Mouse (Mus musculus) G1E (cell line): ENCODE results near the gene Pramef12. TPM values are rescaled to one million over a fixed set of nuclear protein-coding genes. Genes with fewer than 3 reads are reported as not detected.
"Not testable (repeated sequence)": the region's sequence is repeated elsewhere in the genome, so short reads cannot be mapped to it uniquely, and the experiment has no call there.

Experiments used
- ATAC-seq: 2 replicates; pipeline ENCODE4 v1.8.0; 2016; ENCODE audit warnings: mild to moderate bottlenecking; ENCODE audit not compliant: insufficient number of reproducible peaks, poor library complexity, low FRiP score, severe bottlenecking; ENCODE audit errors: extremely low read depth
- DNase-seq: peaks from one replicate; pipeline ENCODE4 v3.0.0; 2012; ENCODE audit warnings: low spot score
- H3K27me3 ChIP-seq: 2 replicates; pipeline ENCODE4 v1.6.1; 2012; ENCODE audit warnings: mild to moderate bottlenecking, low read length, inconsistent platforms; ENCODE audit not compliant: insufficient read depth
- H3K36me3 ChIP-seq: replicated peaks from 2 replicates; pipeline ENCODE3; 2012; ENCODE audit warnings: mild to moderate bottlenecking, inconsistent platforms
- H3K4me1 ChIP-seq: 2 replicates; pipeline ENCODE4 v1.6.1; 2012; ENCODE audit warnings: low read depth, low read length, inconsistent platforms, mixed read lengths; ENCODE audit not compliant: insufficient read depth
- H3K4me3 ChIP-seq: 2 replicates; pipeline ENCODE4 v1.5.1; 2012; ENCODE audit warnings: low read depth, mild to moderate bottlenecking, inconsistent platforms, low read length, moderate library complexity, mixed read lengths
- H3K9me3 ChIP-seq: replicated peaks from 2 replicates; pipeline ENCODE4 v1.6.1; 2012; ENCODE audit warnings: inconsistent platforms
- CTCF ChIP-seq: IDR thresholded peaks from 2 replicates; pipeline ENCODE4 v1.5.1; 2012; ENCODE audit warnings: low read depth, low read length, inconsistent platforms, mixed read lengths
- GATA1 ChIP-seq: IDR thresholded peaks from 2 replicates; pipeline ENCODE4 v1.6.1; 2012; ENCODE audit warnings: borderline replicate concordance, low read length, inconsistent platforms, mixed read lengths
- GATA2 ChIP-seq: IDR thresholded peaks from 2 replicates; pipeline ENCODE4 v1.6.1; 2012; ENCODE audit warnings: low read depth, low read length, inconsistent platforms, borderline replicate concordance
- POLR2AphosphoS5 ChIP-seq: IDR thresholded peaks from 2 replicates; pipeline ENCODE4 v1.6.1; 2012; ENCODE audit warnings: low read depth, low read length, inconsistent platforms; ENCODE audit not compliant: insufficient replicate concordance
- TAL1 ChIP-seq: conservative IDR thresholded peaks from 2 replicates; pipeline ENCODE4 v1.6.1; 2012; ENCODE audit warnings: low read depth, low read length, inconsistent platforms, mixed read lengths
- polyA plus RNA-seq: library from polyadenylated mRNA; stranded (reverse); fragments of >175 nt; gene quantifications from 2 replicates; pipeline ENCODE4 v1.2.3, GENCODE M21; 2012
- total RNA-seq, 2 experiments: library from RNA; stranded (forward) in 1 of 2; stranded (reverse) in 1 of 2; fragments of 200-1000 nt in 1 of 2; fragments of >200 nt in 1 of 2; fragmentation: Nextera tagmentation in 1 of 2; gene quantifications; 2 replicates each; pipeline ENCODE4 v1.2.3; 2014 to 2017

The Pramef12 gene
- total and polyA plus RNA-seq, 3 experiments, result 0.05 TPM; not detected in 2

DNA sequence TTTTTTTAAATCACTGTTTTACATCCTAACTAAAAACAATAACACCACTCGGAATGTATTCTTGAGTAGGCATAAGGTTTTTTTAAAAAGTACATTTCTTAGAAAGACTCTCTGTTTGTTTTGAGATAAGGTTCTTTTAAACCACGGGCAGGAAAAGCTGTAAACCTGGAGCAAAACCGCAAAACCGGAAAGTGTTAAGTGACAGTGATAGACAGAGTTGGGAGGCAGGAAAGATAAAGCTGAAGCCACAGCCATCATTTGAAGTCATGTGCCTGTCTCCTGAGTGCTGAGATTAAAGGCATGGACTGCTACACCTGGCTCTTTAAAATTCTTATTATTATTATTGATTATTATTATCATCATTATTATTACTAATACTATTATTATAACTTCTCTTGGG, 5.6 kb downstream of the Pramef12 start:
- DNase-seq (no peak), ATAC-seq (no peak; the same call in 1 of the 2 replicates)
- no peaks in the 10 kb centered on the region for H3K36me3 ChIP-seq
- H3K27me3 ChIP-seq, result no peaks in the 10 kb centered on the region
- H3K4me3 ChIP-seq, result no peak overlapping the region
- peaks cover 27% of the 10 kb centered on the region for H3K9me3 ChIP-seq
- no peak for TF ChIP-seq GATA2
- TF ChIP-seq POLR2AphosphoS5, result no peak
- TF ChIP-seq TAL1, result no peak
- no peak for TF ChIP-seq GATA1
- no peak for TF ChIP-seq CTCF
- no peaks in the 10 kb centered on the region for H3K4me1 ChIP-seq

DNA sequence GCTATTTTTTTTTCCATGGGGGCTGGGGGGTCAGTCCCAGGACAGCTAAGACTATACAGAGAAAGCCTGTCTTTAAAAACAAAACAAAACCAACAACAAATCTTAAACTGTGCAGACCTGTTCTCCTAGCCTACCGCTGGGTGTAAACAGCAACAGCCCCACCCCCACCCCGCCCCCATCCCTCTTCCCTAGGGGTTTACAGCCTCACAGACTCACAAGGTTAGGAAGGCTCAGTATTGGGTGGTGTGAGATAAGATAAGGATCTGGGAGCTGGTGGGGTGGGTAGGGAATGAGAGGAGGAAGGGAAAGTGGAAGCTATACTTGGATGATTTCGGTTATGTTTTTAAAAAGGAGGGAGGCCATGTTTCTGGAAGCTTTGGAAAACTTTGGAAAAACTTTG, 11.9 kb downstream of the Pramef12 start:
- H3K4me1 ChIP-seq, result no peaks in the 10 kb centered on the region
- peaks cover 43% of the 10 kb centered on the region for H3K9me3 ChIP-seq
- H3K36me3 ChIP-seq, result no peaks in the 10 kb centered on the region
- H3K4me3 ChIP-seq, result no peak overlapping the region
- DNase-seq, result no peak
- no peak for TF ChIP-seq CTCF
- TF ChIP-seq GATA2, result no peak
- TF ChIP-seq GATA1, result no peak
- no peak for TF ChIP-seq POLR2AphosphoS5
- no peak for TF ChIP-seq TAL1
- H3K27me3 ChIP-seq, result no peaks in the 10 kb centered on the region
- no peak for ATAC-seq

DNA sequence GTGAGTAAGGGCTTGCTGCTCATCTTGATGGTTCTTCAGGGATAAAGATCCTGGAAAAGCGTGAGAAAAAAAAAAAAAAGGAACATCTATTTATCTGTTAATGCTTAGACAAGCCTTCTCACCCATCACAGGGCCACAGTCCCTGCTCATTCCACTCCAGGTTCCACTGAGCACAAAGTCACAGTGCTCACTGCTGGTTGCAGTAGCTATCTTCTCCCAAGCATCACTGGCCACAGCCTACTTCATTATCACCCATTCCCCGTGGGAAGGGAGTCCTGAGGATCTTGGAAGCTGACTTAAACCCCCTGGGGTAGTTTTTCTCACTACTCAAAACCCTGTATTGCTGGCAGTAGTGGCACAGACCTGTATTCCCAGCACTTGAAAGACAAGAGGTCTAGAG, 30.4 kb downstream of the Pramef12 start, which contains the start of gene Pramef20:
Pramef20 (minus strand) TSS at position 23 of the 400 bp plus-strand sequence.
- TF ChIP-seq GATA2 (no peak), CTCF (no peak), TAL1 (no peak), POLR2AphosphoS5 (no peak), GATA1 (no peak)

DNA sequence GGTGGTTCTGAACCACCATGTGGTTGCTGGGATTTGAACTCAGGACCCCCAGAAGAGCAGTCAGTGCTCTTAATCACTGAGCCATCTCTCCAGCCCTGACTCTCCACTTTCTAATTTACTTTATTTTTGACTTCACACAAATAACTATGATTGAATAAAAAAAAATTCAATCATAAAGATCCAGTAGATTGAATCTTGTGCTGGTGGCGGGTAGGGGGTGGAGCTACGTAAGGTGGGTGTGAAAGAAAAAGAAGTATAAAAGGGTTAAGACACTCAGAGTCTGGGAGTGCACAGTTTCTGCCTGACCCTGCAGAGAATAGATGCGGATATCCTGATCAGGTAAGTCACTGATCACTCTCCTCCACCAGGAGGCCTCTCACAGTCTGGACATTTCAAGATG, 50.6 kb downstream of the Pramef12 start, which contains the start of gene Gm13119:
Gm13119 (plus strand) TSS at position 301 of the 400 bp plus-strand sequence.
- H3K27me3 ChIP-seq, H3K9me3 ChIP-seq, H3K4me3 ChIP-seq, ATAC-seq, H3K36me3 ChIP-seq, DNase-seq, H3K4me1 ChIP-seq: not testable (repeated sequence)

More for the DNA sequence above, 30.4 kb downstream of the Pramef12 start, which contains the start of gene Pramef20:
- DNase-seq (no peak), ATAC-seq (no peak)
- Histone ChIP-seq H3K27me3 (no peaks in the 10 kb centered on the region), H3K4me1 (no peaks in the 10 kb centered on the region), H3K9me3 (peaks cover 42% of the 10 kb centered on the region), H3K4me3 (no peak within 1 kb of the TSS), H3K36me3 (no peaks in the 10 kb centered on the region)

Other genes with a start within 250 kb of the Pramef12 start
- gene Oog3, start 245.8 kb downstream of the Pramef12 start, total RNA-seq (2014; fragmentation: Nextera tagmentation), result not detected in 2 replicates
- gene Oog3, start 245.8 kb downstream of the Pramef12 start, total RNA-seq (2017), result 0.11 TPM in 1 of 2 replicates, not detected in the other
- gene Oog3, start 245.8 kb downstream of the Pramef12 start, polyA plus RNA-seq, result not detected in 2 replicates
- not detected in 2 replicates for gene Oog2, start 217.7 kb downstream of the Pramef12 start, total RNA-seq (2014; fragmentation: Nextera tagmentation)
- 0.33 TPM in 1 of 2 replicates, not detected in the other for gene Oog2, start 217.7 kb downstream of the Pramef12 start, total RNA-seq (2017)
- gene Oog2, start 217.7 kb downstream of the Pramef12 start, polyA plus RNA-seq, result not detected in 2 replicates
- gene C87977, start 195.1 kb downstream of the Pramef12 start, total RNA-seq (2014; fragmentation: Nextera tagmentation), result not detected in 2 replicates
- gene C87977, start 195.1 kb downstream of the Pramef12 start, total RNA-seq (2017), result 0.05 TPM in 1 of 2 replicates, not detected in the other
- not detected in 2 replicates for gene C87977, start 195.1 kb downstream of the Pramef12 start, polyA plus RNA-seq
- gene Pramel5, start 128.0 kb downstream of the Pramef12 start, total RNA-seq (2014; fragmentation: Nextera tagmentation), result not detected in 2 replicates
- 0.29 and 0.38 TPM in 2 replicates for gene Pramel5, start 128.0 kb downstream of the Pramef12 start, total RNA-seq (2017)
- not detected in 2 replicates for gene Pramel5, start 128.0 kb downstream of the Pramef12 start, polyA plus RNA-seq
- gene Gm13128, start 78.2 kb downstream of the Pramef12 start, total RNA-seq (2014; fragmentation: Nextera tagmentation), result not detected in 2 replicates
- gene Gm13128, start 78.2 kb downstream of the Pramef12 start, total RNA-seq (2017), result 0.06 and 0.16 TPM in 2 replicates
- gene Gm13128, start 78.2 kb downstream of the Pramef12 start, polyA plus RNA-seq, result not detected in 2 replicates
- not detected in 2 replicates for gene Gm13119, start 50.5 kb downstream of the Pramef12 start, total RNA-seq (2014; fragmentation: Nextera tagmentation)
- gene Gm13119, start 50.5 kb downstream of the Pramef12 start, total RNA-seq (2017), result not detected in 2 replicates
- gene Gm13119, start 50.5 kb downstream of the Pramef12 start, polyA plus RNA-seq, result not detected in 2 replicates
- not detected in 2 replicates for gene Pramef20, start 30.5 kb downstream of the Pramef12 start, total RNA-seq (2014; fragmentation: Nextera tagmentation)
- gene Pramef20, start 30.5 kb downstream of the Pramef12 start, total RNA-seq (2017), result not detected in 2 replicates
- gene Pramef20, start 30.5 kb downstream of the Pramef12 start, polyA plus RNA-seq, result not detected in 2 replicates
- not detected in 2 replicates for gene 1700012P22Rik, start 30.3 kb upstream of the Pramef12 start, total RNA-seq (2014; fragmentation: Nextera tagmentation)
- not detected in 2 replicates for gene 1700012P22Rik, start 30.3 kb upstream of the Pramef12 start, total RNA-seq (2017)
- not detected in 2 replicates for gene 1700012P22Rik, start 30.3 kb upstream of the Pramef12 start, polyA plus RNA-seq
- gene Gm9944, start 44.9 kb upstream of the Pramef12 start, total RNA-seq (2014; fragmentation: Nextera tagmentation), result not detected in 2 replicates
- not detected in 2 replicates for gene Gm9944, start 44.9 kb upstream of the Pramef12 start, total RNA-seq (2017)
- not detected in 2 replicates for gene Gm9944, start 44.9 kb upstream of the Pramef12 start, polyA plus RNA-seq
- gene Aadacl3, start 55.3 kb upstream of the Pramef12 start, total RNA-seq (2014; fragmentation: Nextera tagmentation), result not detected in 2 replicates
- 0.05 TPM in 1 of 2 replicates, not detected in the other for gene Aadacl3, start 55.3 kb upstream of the Pramef12 start, total RNA-seq (2017)
- gene Aadacl3, start 55.3 kb upstream of the Pramef12 start, polyA plus RNA-seq, result not detected in 2 replicates
- not detected in 2 replicates for gene 9430007A20Rik, start 111.4 kb upstream of the Pramef12 start, total RNA-seq (2014; fragmentation: Nextera tagmentation)
- gene 9430007A20Rik, start 111.4 kb upstream of the Pramef12 start, total RNA-seq (2017), result not detected in 2 replicates
- not detected in 2 replicates for gene 9430007A20Rik, start 111.4 kb upstream of the Pramef12 start, polyA plus RNA-seq
- not detected in 2 replicates for gene Gm13124, start 156.7 kb upstream of the Pramef12 start, total RNA-seq (2014; fragmentation: Nextera tagmentation)
- 0.16 TPM in 1 of 2 replicates, not detected in the other for gene Gm13124, start 156.7 kb upstream of the Pramef12 start, total RNA-seq (2017)
- gene Gm13124, start 156.7 kb upstream of the Pramef12 start, polyA plus RNA-seq, result not detected in 2 replicates
- gene Aadacl4, start 205.2 kb upstream of the Pramef12 start, total RNA-seq (2014; fragmentation: Nextera tagmentation), result not detected in 2 replicates
- 0.16 TPM in 1 of 2 replicates, not detected in the other for gene Aadacl4, start 205.2 kb upstream of the Pramef12 start, total RNA-seq (2017)
- not detected in 2 replicates for gene Aadacl4, start 205.2 kb upstream of the Pramef12 start, polyA plus RNA-seq